Mouse (Mus musculus): ENCODE results near the gene Ppp1ca.

- TF ChIP-seq CTCF (IDR thresholded peaks at IDR 0.05; ENCODE audit: low read depth, low read length): no peak
- no peak for TF ChIP-seq POLR2A (IDR thresholded peaks at IDR 0.05; ENCODE audit: borderline replicate concordance, low read depth, low read length)
Measured at GRCm38 (mm10) chr19:4229451-4230076, 37.7 kb downstream of the Ppp1ca start.
